Mouse (Mus musculus) embryonic facial prominence, embryonic 15.5 days (tissue): ENCODE measurements around the gene Adgrg6. TPM values are rescaled to one million over a fixed set of nuclear protein-coding genes. Genes with fewer than 3 reads are reported as not detected.

Experiments
- ATAC-seq: fragments of 200-750 bp; cut with Nextera tagmentation; 2 replicates; pipeline ENCODE4 v1.8.0; 2017; ENCODE audit warnings: low read depth, moderate TSS enrichment; ENCODE audit not compliant: insufficient number of reproducible peaks, low FRiP score, low TSS enrichment
- H3K27ac ChIP-seq: fragments of 300-500 bp; sonication (generic); replicated peaks from 2 replicates; pipeline ENCODE4 v1.5.1; 2015; ENCODE audit warnings: mild to moderate bottlenecking, inconsistent platforms
- H3K27me3 ChIP-seq: fragments of 300-500 bp; sonication (generic); 2 replicates; pipeline ENCODE4 v1.6.1; 2015; ENCODE audit warnings: inconsistent platforms
- H3K36me3 ChIP-seq: fragments of 300-500 bp; sonication (generic); 2 replicates; pipeline ENCODE4 v1.6.1; 2015; ENCODE audit warnings: mild to moderate bottlenecking, inconsistent platforms
- H3K4me1 ChIP-seq: fragments of 300-500 bp; sonication (generic); 2 replicates; pipeline ENCODE4 v1.6.1; 2015; ENCODE audit warnings: inconsistent platforms
- H3K4me2 ChIP-seq: fragments of 300-500 bp; sonication (generic); replicated peaks from 2 replicates; pipeline ENCODE4 v1.6.1; 2015; ENCODE audit warnings: mild to moderate bottlenecking, inconsistent platforms
- H3K4me3 ChIP-seq: fragments of 300-500 bp; sonication (generic); replicated peaks from 2 replicates; pipeline ENCODE4 v1.5.1; 2015; ENCODE audit warnings: mild to moderate bottlenecking, inconsistent platforms
- H3K9ac ChIP-seq: fragments of 300-500 bp; sonication (generic); 2 replicates; pipeline ENCODE4 v1.6.1; 2015; ENCODE audit warnings: inconsistent platforms
- H3K9me3 ChIP-seq: fragments of 300-500 bp; sonication (generic); replicated peaks from 2 replicates; pipeline ENCODE4 v1.6.1; 2016; ENCODE audit warnings: inconsistent platforms
- WGBS: fragments of 180-500 bp; shearing (Covaris S2); methylation state at CpG from one replicate; pipeline ENCODE4 v1.1.7; 2015; 5-methylcytosine and 5-hydroxymethylcytosine counted together
- polyA plus RNA-seq: library from polyadenylated mRNA; unstranded; fragments of >200 nt; fragmentation: Nextera tagmentation; extraction: Ambion mirVana; gene quantifications from 2 replicates; pipeline ENCODE4 v1.2.1, GENCODE M21; 2015

Gene Adgrg6
- polyA plus RNA-seq, 1 experiment from 2014 or later = 8.0 TPM

DNA sequence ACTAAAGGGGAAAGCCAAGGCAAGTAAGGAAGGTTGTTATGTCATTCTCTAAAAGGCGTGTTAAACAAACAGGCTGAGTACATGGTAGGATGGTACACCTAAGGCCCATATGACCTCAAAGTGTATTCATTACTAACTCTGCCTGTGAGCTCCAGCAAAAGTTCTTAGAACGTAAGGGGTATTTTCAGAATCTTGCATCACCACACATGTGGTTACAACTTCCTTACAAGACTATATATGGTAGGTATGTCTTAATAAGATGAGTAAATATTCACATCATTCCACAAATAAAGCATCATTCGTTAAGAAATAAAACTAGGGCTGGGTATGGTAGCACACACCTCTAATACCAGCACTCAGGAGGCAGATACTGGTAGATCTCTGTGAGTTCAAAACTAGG lies 8.4 kb downstream of the Adgrg6 start:
- H3K9ac ChIP-seq = no peak overlapping the region
- no peaks in the 10 kb centered on the region for H3K9me3 ChIP-seq
- H3K4me3 ChIP-seq = no peak overlapping the region
- no peak overlapping the region for H3K4me2 ChIP-seq
- H3K4me1 ChIP-seq = no peaks in the 10 kb centered on the region
- WGBS = 83% methylated on average over 3 of the region's 3 CpGs
- H3K27me3 ChIP-seq = no peaks in the 10 kb centered on the region
- H3K36me3 ChIP-seq = no peaks in the 10 kb centered on the region
- no peak for ATAC-seq
- H3K27ac ChIP-seq = no peak overlapping the region

DNA sequence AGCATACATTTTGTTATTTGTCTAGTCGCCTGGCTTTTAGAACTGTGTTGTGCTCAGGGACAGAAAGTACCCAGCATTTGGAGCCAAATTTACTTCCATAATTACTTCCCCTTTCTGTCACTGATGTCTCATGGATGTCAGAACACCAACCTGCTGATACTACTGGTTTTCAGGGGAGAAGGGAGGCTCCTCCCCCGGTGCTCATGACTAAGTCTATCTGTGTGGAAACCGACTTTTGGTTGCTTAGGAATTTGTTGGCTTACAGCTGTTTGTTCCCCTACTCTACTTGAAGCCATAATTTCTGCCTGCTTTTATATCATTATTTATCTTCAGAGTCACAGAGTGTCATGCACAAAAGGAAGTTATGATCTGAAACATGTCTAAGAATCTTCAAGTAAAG lies 14.4 kb downstream of the Adgrg6 start:
- H3K4me2 ChIP-seq = no peak overlapping the region
- H3K9ac ChIP-seq = no peak overlapping the region
- 76% methylated on average over 3 of the region's 3 CpGs for WGBS

DNA sequence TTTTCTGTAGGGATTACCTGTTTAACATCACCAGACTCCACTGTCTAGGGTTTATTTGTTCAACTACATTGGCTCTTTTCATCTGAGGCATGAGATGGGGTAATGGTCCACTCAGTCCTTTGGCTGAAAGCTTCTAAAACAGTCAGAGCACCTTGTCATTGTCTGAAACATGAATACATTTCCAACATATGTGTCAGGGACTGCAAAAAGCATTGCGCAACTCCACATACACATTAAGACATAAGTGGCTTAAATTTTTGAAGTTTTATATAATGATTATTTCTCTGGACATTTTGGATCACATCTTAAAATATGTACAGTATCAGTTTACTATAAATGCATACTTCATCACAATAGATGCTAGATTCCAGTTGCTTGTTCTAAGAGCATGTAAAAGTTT lies 14.8 kb downstream of the Adgrg6 start:
- WGBS = 96% methylated on average over 1 of the region's 1 CpGs
- no peak overlapping the region for H3K4me3 ChIP-seq
- H3K4me1 ChIP-seq = no peaks in the 10 kb centered on the region; the same call in 1 of the 2 replicates
- H3K27me3 ChIP-seq = no peaks in the 10 kb centered on the region
- no peak for ATAC-seq
- no peaks in the 10 kb centered on the region for H3K9me3 ChIP-seq
- H3K36me3 ChIP-seq = no peaks in the 10 kb centered on the region
- H3K9ac ChIP-seq = no peak overlapping the region
- no peak overlapping the region for H3K27ac ChIP-seq
- H3K4me2 ChIP-seq = no peak overlapping the region

More for the DNA sequence above, 14.4 kb downstream of the Adgrg6 start:
- H3K27ac ChIP-seq = no peak overlapping the region
- no peak overlapping the region for H3K4me3 ChIP-seq
- no peaks in the 10 kb centered on the region; the same call in 1 of the 2 replicates for H3K4me1 ChIP-seq
- no peaks in the 10 kb centered on the region for H3K9me3 ChIP-seq
- H3K36me3 ChIP-seq = no peaks in the 10 kb centered on the region
- ATAC-seq = no peak
- no peaks in the 10 kb centered on the region for H3K27me3 ChIP-seq

DNA sequence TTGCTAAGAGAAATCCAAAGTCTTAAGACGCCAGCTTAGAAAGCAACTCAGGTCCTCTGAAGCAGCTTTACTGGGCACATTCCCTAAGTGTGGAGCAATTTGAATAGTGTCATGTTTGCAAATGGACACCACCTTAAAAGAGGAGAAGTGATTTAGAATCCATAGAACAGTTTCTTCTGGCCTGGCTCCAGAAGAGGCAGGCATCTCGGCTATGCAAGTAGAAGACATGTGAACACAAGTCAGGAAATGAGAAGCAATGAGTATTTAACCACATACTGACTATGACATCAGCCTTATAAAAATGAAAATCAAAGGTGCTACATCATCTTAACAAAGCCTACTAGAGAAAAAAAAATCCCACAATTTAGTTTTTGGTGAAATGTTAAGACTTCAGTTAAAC lies 17.7 kb downstream of the Adgrg6 start:
- H3K4me1 ChIP-seq = no peaks in the 10 kb centered on the region; the same call in 1 of the 2 replicates
- H3K9ac ChIP-seq = no peak overlapping the region
- H3K27ac ChIP-seq = no peak overlapping the region
- H3K9me3 ChIP-seq = no peaks in the 10 kb centered on the region
- WGBS = 51% methylated on average over 2 of the region's 2 CpGs
- ATAC-seq = no peak
- H3K27me3 ChIP-seq = no peaks in the 10 kb centered on the region
- no peak overlapping the region for H3K4me2 ChIP-seq
- no peaks in the 10 kb centered on the region for H3K36me3 ChIP-seq
- no peak overlapping the region for H3K4me3 ChIP-seq

DNA sequence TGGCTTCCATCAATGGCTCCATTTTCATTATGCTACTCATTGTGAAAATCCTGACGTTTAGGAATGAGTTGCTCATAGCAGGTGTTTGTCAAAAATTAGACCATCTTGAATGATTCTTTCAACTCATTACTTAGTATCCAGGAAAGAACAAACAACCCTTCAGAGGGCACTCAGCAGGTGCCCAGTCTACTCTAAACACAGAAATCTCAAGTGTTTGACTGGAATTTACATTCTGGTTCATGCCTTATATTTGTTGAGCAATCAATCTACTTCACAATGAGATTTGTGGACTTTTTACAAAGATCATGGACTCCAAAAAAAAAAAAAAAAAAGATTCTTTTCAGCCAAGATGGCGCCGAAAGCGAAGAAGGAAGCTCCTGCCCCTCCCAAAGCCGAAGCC lies 22.7 kb downstream of the Adgrg6 start:
- Histone ChIP-seq H3K4me1 (no peaks in the 10 kb centered on the region; the same call in 1 of the 2 replicates), H3K4me2 (no peak overlapping the region), H3K27ac (no peak overlapping the region), H3K4me3 (no peak overlapping the region), H3K36me3 (no peaks in the 10 kb centered on the region), H3K9me3 (no peaks in the 10 kb centered on the region), H3K9ac (no peak overlapping the region), H3K27me3 (no peaks in the 10 kb centered on the region)
- WGBS = 88% methylated on average over 5 of the region's 5 CpGs
- no peak for ATAC-seq

DNA sequence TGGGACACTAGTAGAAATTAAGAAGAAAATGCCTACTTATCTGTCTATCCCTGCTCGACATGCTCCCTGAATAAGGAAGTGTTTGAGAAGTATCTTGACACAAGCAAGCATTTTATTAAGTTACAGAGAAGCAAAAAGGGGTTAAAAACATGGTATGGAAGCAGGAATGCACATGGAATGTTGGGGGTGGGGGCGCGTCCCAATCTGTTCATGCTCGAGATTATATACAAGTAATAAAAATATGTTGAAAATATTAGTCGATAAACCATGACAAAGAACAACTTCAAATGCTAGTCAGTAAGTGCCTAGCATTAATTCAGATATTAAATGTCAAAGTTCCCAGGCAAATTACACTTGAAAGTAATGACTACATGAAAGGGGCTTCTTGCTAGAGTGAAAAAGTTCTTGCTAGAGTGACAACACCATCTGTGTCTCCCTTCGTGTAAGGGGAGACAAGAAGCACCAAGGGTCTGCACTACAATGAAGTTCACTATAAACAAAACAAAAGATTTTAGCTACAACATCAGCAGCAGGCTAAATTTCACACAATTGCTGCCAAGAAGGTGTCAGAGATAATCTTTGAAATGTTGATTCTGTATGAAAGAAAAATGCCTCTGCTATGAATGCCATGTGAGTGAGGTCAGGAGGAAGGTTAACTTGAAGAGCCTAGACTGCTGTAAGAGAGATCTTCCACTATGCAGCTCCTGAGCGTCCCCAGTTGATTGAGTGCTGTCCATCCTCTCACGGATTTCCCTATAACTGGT lies 24.4 kb downstream of the Adgrg6 start:
- 40% methylated on average over 8 of the region's 8 CpGs for WGBS
- Histone ChIP-seq H3K9me3 (no peaks in the 10 kb centered on the region), H3K27me3 (no peaks in the 10 kb centered on the region), H3K4me3 (no peak overlapping the region), H3K4me2 (no peak overlapping the region), H3K9ac (no peak overlapping the region), H3K27ac (no peak overlapping the region), H3K36me3 (no peaks in the 10 kb centered on the region), H3K4me1 (no peaks in the 10 kb centered on the region)
- no peak for ATAC-seq

DNA sequence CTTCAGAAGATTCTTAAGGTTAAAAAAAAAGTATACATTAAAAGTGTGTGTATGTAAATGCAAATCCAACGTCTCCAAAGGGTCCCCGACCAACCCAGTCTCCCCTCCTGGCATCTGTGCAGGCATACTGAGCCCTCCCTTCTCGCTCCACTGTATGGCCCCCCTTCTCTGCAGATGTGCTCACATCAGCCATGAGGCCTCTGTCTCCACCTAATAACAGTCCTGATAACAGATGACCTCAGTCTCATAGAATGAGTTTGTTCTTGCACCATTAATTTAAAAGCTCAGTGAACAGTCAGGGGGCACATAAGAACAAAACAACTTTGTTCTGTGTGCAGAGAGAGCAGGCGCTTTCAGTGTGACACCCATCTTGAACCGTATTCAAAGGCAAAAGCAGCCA lies 27.6 kb downstream of the Adgrg6 start:
- WGBS = 57% methylated on average over 5 of the region's 5 CpGs
- no peak overlapping the region for H3K9ac ChIP-seq
- no peaks in the 10 kb centered on the region for H3K27me3 ChIP-seq
- no peak for ATAC-seq
- no peaks in the 10 kb centered on the region for H3K9me3 ChIP-seq
- H3K4me1 ChIP-seq = no peaks in the 10 kb centered on the region
- H3K4me2 ChIP-seq = no peak overlapping the region
- H3K4me3 ChIP-seq = no peak overlapping the region
- no peaks in the 10 kb centered on the region for H3K36me3 ChIP-seq
- no peak overlapping the region for H3K27ac ChIP-seq

DNA sequence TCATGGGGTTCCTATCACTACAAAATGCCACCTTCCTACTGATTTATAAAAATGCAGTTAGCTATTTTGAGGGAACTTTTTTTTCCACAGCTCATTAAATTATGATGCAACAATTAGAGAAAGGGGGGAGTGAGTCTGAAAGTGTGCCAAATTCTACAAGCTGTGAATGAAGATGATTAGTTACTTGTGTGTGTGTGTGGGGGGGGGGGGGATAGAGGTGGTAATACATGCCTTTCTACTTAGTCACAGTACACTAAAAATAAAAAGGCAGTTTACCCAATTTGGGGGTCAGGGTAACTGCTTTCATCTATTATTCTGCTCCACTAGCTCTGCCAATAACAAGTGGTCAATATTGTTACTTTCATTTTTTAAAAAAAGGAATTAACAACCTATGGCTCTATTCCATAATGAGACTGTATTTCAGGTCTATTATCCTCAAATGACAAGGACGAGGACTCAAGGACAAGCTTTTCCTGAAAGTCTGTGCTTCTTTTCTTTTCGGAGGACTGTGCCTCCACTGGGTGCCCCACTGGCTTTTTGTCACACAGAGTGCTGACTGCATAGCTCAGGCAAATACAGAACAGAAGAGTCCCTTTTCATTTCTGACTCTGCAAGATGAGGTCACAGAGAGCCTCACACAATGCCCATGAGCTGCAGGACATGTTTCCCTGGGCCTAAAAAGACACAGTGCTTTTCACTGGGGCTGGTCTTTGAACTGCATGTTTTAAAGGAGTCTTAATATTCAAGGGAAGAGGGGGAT lies 33.4 kb downstream of the Adgrg6 start:
- Histone ChIP-seq H3K27ac (no peak overlapping the region), H3K4me3 (no peak overlapping the region), H3K9me3 (no peaks in the 10 kb centered on the region), H3K4me1 (no peaks in the 10 kb centered on the region), H3K27me3 (no peaks in the 10 kb centered on the region), H3K4me2 (no peak overlapping the region), H3K36me3 (no peaks in the 10 kb centered on the region), H3K9ac (no peak overlapping the region)
- ATAC-seq = no peak
- WGBS = 54% methylated on average over 2 of the region's 2 CpGs

DNA sequence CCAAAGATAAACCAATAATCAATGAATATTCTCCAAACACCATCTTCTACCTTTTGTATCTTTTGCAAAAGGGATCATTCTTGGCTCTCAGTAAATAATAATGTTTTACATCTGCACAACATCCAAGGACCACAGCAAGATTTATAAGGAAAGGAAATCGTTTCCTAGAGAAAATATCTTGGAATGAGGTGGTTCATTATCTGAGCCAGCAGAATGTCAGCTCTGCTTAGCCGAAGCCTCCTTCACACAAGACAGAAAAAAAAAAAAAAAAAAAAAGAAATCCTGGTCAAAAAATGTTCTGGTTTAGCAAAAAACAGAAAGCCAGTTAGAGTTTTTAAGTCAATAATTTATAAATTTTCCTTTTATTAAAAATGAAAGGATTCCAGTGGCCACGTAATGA lies 34.3 kb downstream of the Adgrg6 start:
- no peaks in the 10 kb centered on the region for H3K9me3 ChIP-seq
- no peak for ATAC-seq
- H3K4me3 ChIP-seq = no peak overlapping the region
- 48% methylated on average over 3 of the region's 3 CpGs for WGBS
- no peaks in the 10 kb centered on the region for H3K36me3 ChIP-seq
- H3K4me1 ChIP-seq = no peaks in the 10 kb centered on the region
- no peak overlapping the region for H3K9ac ChIP-seq
- no peak overlapping the region for H3K27ac ChIP-seq
- no peaks in the 10 kb centered on the region for H3K27me3 ChIP-seq
- H3K4me2 ChIP-seq = no peak overlapping the region

DNA sequence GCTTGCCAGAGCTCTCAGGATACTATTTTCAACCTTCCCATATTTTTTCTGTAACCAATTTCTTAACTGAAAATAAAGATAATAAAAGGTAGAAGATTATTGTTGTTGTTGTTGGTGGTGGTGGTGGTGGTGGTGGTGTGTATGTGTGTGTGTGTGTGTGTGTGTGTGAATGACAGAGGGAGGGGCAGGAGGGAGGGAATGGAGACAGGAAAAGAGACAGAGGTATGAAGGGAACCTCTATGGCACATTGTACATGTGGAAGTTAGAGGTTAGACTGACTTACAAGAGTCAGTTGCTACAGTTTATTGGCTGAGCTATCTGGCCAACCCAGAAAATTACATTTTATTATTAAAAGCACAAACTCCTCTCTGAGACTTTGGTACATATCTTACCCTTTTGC lies 49.8 kb downstream of the Adgrg6 start:
- no peak for ATAC-seq

DNA sequence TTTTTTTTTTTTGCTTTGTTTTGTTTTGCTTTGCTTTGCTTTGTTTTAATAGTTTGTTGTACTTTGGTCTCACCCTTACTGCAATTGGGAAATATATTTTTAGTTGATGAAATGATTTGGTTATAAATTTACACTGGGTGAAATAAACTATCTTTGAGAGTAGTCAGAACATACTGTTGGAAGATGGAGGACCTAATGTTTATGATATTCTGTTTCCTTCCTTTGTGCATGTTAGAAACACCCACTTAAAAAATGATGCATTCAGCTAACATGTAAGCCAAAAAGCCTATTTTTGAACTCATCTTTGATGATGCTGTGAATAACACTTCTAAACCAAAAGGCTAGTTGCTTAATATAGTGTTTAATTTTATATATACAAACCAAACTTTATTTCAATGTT lies 50.3 kb downstream of the Adgrg6 start:
- Histone ChIP-seq H3K9ac (no peak overlapping the region), H3K27ac (no peak overlapping the region), H3K9me3 (no peaks in the 10 kb centered on the region), H3K4me1 (no peaks in the 10 kb centered on the region), H3K4me2 (no peak overlapping the region), H3K27me3 (no peaks in the 10 kb centered on the region), H3K4me3 (no peak overlapping the region), H3K36me3 (no peaks in the 10 kb centered on the region)
- ATAC-seq = no peak

More for the DNA sequence above, 49.8 kb downstream of the Adgrg6 start:
- Histone ChIP-seq H3K9ac (no peak overlapping the region), H3K4me1 (no peaks in the 10 kb centered on the region), H3K9me3 (no peaks in the 10 kb centered on the region), H3K27ac (no peak overlapping the region), H3K4me2 (no peak overlapping the region), H3K4me3 (no peak overlapping the region), H3K36me3 (no peaks in the 10 kb centered on the region), H3K27me3 (no peaks in the 10 kb centered on the region)

DNA sequence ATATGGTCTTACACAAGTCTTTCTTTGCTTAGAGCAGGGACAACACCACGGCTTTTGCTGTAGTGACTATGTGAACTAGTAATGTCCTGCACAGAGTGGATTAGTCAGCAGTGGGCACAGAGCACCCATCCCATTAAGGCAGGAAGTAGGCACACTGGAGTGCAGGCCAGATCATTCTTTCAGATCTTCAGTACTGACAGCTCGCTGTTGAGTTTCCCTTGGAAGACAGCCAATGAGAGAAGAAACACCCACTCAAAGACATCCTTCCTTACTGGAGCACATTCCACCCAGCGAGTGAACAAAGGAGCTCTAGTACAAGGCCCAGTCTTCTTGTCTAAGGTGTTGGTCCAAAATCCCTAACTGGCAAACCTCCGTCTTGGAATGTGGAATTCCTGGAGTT lies 53.6 kb downstream of the Adgrg6 start:
- H3K9me3 ChIP-seq = no peaks in the 10 kb centered on the region
- ATAC-seq = no peak
- no peak overlapping the region for H3K9ac ChIP-seq
- no peak overlapping the region for H3K27ac ChIP-seq
- no peak overlapping the region for H3K4me2 ChIP-seq
- no peaks in the 10 kb centered on the region for H3K27me3 ChIP-seq
- WGBS = 73% methylated on average over 4 of the region's 4 CpGs
- no peaks in the 10 kb centered on the region for H3K36me3 ChIP-seq
- no peaks in the 10 kb centered on the region for H3K4me1 ChIP-seq
- no peak overlapping the region for H3K4me3 ChIP-seq
